Mouse (Mus musculus): ENCODE results near the gene Glod4.

Glod4 gene

DNA sequence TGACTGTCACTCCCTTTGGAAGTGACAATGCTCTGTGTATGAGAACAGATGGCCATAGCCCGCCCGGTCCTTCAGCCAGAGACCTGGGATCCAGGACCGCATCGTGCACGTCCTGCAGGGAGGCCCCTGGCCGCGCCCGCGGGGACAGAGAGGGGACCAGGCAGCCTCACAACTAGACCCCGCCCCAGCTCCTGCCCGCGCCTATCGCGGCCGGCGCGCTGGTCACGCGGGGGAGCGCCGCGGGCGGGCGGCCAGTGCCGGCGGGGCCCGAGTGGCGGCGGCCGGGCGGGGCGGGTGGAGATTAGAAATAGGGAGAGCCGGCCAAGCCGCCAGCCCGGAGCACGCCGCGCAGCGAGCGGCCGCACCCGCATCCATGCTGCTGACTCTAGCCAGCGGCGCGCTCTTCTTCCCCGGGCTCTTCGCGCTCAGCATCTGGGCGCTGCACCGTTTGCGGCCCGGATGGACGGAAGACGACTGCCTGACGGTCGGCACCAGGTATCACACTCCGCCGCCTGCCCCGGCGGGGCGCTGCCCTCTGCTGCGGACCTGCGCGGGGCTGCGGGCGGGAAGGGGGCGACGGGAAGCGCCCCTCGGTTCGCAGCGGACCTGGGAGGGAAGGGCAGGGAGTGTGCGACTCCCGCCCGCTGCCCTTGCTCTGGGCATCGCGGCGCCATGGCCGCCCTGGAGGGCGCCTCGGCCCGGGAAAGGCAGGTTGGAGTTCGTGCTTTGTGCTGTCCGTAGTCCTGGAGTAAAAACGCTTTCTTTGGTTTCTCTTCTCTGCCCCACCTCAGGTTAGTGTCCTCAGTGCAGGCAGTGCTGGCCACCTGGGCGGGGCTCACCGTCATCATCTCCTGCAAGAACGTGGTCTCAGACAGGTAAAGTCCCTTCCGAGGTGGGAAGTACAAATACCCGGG is 41.5 kb downstream of the Glod4 start:
- peak; percentile 94 to 95 for DNase-seq

- DNase-seq = no peak
Measured at GRCm38 (mm10) chr11:76196977-76197469, 46.5 kb downstream of the Glod4 start.

DNA sequence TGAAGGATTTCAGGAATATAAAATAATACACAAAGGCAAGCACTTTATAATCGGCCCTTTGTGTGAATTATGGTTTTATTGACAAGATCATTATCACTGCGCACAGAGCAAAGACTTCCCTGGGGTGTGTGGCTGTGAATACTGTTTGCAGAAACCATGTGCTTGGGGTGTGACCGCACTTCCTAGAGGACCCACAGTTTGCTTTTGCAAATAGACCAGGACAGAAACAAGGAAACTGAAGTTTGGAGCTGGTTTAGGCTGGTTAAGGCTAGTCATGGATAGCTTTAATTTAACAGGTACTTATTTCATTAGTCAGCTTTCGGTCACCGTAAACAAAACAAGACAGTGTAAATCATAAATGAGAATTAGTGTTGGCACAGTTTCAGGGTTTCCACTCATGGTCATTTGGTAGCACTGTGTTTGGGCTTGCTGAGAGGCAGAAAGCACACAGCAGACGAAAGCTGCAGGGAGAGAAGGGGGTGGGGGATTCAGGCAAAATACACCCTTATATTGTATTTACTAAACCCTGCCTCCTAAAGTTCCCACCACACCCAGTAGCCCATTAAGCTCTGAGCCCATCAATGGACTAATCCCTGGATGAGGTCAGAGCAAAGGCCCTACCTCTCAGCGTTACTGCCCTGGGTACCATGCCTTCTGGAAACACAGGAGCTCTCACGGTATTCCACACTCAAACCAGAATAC is 47.1 kb downstream of the Glod4 start:
- no peak for DNase-seq

- no peak for DNase-seq
Measured at GRCm38 (mm10) chr11:76186908-76187307, 56.6 kb downstream of the Glod4 start.

DNA sequence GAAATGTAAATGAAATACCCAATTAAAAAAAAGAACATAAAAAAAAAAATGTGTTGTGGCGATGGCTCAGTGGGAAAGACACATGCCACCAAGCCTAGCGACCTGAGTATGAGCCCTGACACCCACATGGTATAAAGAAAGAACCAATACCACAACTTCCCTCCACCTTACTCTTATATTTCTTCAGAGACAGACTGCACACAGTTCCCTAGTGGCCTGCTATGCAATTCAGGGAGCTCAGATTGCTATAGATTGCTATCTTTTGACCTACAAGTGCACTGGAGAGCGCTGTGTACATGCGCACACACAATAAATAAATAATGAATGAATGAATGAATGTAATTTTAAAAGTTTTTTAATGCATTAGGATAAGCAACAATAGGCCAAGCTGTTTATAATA is 59.8 kb downstream of the Glod4 start:
- no peak for DNase-seq

GRCm38 (mm10) chr11:76180146-76180540 is 63.4 kb downstream of the Glod4 start:
- no peak for DNase-seq

DNA sequence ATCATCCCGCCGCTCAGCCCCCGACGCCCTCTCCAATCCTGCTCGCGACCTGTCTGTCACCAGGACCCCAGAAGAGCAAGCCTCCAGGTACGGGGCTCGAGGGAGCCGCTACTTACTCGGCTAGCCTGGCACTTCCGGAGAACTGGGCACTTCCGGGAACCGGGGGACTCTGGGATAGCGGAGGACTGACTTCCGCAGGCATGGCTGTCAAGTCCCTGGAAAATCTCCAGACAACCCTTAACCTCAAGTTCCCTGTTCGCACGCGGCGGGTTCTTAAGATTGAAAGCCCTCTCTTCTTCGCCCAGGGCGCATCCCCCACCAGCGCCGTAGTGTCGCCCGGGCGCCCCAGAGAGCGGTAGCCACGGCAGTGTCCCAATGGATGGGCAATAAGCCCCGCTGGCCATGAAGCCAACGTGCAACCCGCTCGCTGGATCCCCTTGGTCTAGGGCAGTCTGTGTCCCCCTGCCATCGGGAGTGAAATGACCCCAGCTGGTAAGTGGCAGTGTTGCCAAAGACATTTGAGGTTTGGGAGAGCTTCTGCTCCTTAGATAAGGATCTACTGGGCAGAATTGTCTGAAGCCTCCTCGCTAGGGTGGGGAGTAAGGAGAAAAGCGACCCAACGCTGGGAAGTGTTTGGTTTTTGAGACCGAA is 63.9 kb downstream of the Glod4 start, which contains the start of the genes Vps53 and Fam57a:
TSS of gene Vps53 (minus strand) at position 153 of the 651 bp plus-strand sequence.
TSS of gene Fam57a (plus strand) at position 177 of the 651 bp plus-strand sequence.
- peak; percentile 92 for DNase-seq

GRCm38 (mm10) chr11:76178726-76179494 is 64.6 kb downstream of the Glod4 start:
- peak; percentile 27 to 28 for DNase-seq

DNA sequence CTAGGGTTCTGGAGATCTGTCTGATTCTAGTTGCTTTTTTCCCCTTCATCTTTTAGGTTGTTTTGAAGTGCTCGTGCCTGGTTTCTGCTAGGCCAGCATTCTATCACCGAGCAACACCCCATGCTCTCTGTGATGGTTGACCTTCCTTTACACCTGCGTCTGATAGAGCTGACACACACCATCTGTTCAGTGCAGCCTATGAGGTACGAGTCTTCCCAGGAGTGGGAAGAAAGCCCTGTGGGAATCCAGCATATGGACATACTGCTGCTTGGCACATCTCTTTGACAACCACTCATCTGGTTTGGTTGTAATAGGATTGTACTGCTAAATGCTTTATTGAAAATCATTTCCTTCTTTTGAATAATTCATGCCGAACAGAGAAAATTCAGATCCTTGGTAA is 73.3 kb downstream of the Glod4 start:
- DNase-seq = peak; percentile 60 to 74

GRCm38 (mm10) chr11:76168976-76169375 is 74.5 kb downstream of the Glod4 start:
- DNase-seq = peak; percentile 61 to 62

- peak; percentile 72 to 85 for DNase-seq
Measured at GRCm38 (mm10) chr11:76167079-76167765, 76.3 kb downstream of the Glod4 start.

- no peak for DNase-seq
Measured at GRCm38 (mm10) chr11:76166657-76167056, 76.9 kb downstream of the Glod4 start.

DNA sequence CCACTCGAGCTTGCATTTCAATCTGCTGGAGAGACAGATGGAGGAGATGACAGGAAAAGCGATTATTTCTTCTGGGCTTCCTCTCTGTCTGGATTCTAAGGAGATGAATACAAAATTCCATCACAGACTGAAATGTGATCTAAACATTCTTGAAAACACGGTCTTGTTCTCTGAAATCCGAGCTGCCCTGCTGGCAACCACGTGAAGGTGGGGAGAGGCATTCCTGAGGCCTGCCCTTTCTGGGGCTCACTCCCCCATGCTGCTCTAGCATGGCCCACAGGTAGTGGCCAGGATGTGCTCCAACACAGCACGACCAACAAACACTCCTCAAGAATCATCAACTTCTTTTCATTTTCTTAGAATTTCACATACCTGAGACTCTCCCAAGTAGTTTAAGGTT is 83.3 kb downstream of the Glod4 start:
- no peak for DNase-seq

DNA sequence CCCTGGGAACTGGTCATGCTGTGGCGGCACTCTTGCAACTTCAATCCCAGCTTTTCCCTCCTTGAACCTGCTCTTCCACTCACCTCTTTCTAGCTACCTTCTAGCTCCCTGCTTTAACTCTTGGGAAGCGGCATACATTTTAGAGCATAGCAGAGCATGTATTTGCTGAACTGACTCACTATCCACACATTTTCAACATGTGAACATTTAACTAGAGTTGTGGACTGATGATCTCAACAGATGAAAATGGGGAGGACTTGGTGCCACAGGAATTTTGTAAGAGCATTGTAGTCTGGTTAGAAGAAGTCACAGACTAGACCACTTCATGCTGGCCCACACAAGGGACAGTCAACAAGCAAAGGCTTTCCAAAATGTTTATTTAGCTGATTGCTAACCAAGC is 85.2 kb downstream of the Glod4 start:
- DNase-seq = no peak

GRCm38 (mm10) chr11:76154861-76155260 is 88.7 kb downstream of the Glod4 start:
- DNase-seq = no peak

- DNase-seq = no peak
Measured at GRCm38 (mm10) chr11:76154200-76154599, 89.3 kb downstream of the Glod4 start.

GRCm38 (mm10) chr11:76153236-76153951 is 90.1 kb downstream of the Glod4 start:
- no peak for DNase-seq

- DNase-seq = no peak
Measured at GRCm38 (mm10) chr11:76150980-76151379, 92.5 kb downstream of the Glod4 start.

DNA sequence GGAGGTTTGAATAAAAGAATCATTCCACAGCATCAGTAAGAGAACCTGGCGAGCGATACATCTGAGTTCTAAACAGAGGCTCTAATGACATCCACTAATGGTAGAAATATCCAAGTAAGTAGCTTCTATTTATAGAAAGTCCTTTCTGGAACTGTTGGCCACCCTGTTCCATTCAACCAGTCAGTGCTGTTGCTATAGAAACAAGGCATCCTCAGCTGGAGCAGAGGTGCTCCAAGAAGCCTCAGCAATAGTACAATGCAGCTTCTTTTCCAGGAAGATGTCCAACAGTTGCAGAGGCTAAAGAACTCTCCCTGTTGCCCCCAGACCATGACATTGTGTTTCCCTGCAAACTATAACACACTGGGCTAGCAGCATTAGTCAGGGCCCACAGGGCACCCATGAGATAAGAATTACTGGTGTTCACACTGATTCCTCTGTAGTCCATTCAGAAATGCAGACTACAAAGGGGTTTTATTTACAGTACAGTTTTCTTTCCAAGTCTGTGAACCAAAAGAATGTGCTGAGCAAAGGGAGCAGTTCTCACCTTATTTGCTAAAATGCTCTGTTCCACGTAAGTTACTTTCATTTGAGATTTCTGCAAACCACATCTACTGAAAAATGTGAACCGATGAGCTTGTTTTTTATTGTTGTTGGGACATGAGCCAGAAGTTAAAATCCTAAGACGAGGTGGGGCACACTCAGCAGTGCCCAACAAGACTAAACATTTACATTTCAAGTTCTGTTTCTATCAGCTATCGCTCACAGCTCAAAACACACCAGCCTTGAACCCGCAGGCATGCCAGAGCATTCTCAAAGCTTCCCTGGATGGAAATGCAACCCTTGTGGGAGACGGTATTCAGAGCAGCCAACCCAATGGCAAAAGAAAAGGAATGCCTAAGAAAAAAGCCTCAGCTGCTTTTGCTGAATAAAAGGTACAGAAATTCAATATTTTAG is 95.2 kb downstream of the Glod4 start:
- DNase-seq = no peak
